Mouse (Mus musculus) testis, adult 2 months (tissue): ENCODE measurements around the gene Gna13.

Experiments
- CTCF ChIP-seq: fragments of 200-500 bp; IDR thresholded peaks from 2 replicates; pipeline ENCODE4 v1.5.1; 2012; ENCODE audit warnings: low read depth, mild to moderate bottlenecking, inconsistent platforms, low read length, moderate library complexity; ENCODE audit not compliant: control insufficient read depth, insufficient read depth, insufficient replicate concordance
- POLR2A ChIP-seq: fragments of 200-500 bp; IDR thresholded peaks from 2 replicates; pipeline ENCODE4 v1.6.1; 2012; ENCODE audit warnings: low read depth, mild to moderate bottlenecking, inconsistent platforms, low read length, moderate library complexity; ENCODE audit not compliant: control insufficient read depth

DNA sequence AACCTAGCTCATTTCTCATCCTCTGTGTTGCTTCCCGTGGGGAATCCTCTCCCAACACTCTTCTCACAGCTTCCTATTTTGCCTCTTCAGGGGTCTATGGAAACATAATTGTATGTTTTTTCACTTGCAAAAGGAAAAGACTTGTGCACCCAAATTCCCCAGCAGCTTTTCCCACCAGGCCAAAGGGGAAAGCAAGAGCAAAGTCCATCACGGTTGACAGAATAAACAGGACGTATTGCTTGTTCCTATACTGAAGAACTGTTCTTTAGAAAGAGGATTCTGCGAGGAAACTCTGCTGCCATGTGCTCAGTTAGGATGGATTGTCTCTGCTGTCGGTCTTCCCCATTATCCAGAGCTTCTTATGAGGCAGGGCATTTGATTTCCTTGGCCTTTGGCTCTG, 22.1 kb upstream of the Gna13 start:
- TF ChIP-seq CTCF (no peak), POLR2A (no peak)
